Mouse (Mus musculus): Measurements from ENCODE around the gene Vmn1r200. TPM values are rescaled to one million over a fixed set of nuclear protein-coding genes. Genes with fewer than 3 reads are reported as not detected.
"Not testable (repeated sequence)": the region's sequence is repeated elsewhere in the genome, so short reads cannot be mapped to it uniquely, and the experiment has no call there.

The Vmn1r200 gene
- polyA plus RNA-seq (2015; fragmentation: Nextera tagmentation; extraction: Ambion mirVana), result 0.05 TPM in 1 of 2 replicates, not detected in the other

DNA sequence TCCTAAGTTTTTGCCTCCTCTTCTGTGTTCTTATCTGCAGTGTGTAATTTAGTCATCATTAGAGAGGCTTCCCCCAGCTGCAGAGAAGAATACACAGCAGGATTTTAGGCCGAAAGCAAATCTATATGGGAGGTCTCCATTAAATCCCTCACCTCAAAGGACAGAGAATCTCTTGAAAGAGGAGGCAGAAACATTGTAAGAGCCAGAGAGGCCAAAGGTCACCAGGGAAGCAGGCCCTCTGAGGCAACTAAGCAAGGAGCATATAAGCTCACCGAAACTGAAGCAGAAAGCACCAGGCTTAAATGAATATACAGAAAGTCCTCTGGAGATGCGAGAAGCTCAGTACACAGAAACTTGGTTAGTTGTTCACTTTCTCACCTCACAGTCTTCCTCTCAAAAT lies at the start of gene Vmn1r200:
Gene Vmn1r200, plus strand, starts transcription at position 301 of the 400 bp plus-strand sequence.
- WGBS, result 17% methylated on average over 3 of the region's 3 CpGs

DNA sequence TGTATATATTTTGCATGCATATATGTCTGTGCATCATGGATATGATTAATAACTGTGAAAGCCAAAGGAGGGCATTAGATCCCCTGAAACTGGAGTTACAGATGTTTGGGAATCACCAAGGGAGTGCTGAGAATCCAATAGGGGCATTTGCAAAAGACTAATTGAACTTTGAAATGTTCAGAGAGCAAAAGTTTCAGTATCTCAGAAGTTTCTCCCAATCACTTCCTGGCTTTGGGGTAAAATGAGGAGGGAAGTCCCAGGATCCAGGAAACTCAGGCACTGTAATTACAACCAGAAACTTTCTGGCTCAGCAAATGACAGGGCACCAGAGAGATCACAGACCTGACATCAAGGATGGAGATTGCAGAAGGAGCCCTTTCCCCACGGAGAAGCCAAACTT lies 40.1 kb upstream of the Vmn1r200 start, which contains the start of gene Vmn1r198:
Gene Vmn1r198, plus strand, starts transcription at position 301 of the 400 bp plus-strand sequence.
- no peaks in the 10 kb centered on the region for H3K9me3 ChIP-seq
- no peak within 1 kb of the TSS for H3K4me3 ChIP-seq
- H3K4me1 ChIP-seq, result no peaks in the 10 kb centered on the region
- no peak within 1 kb of the TSS for H3K27ac ChIP-seq
- no peak for ATAC-seq (replicated peaks)
- WGBS, result 52% methylated on average over 1 of the region's 1 CpGs
- no peaks in the 10 kb centered on the region for H3K27me3 ChIP-seq (replicated peaks)
- H3K36me3 ChIP-seq (replicated peaks), result no peaks in the 10 kb centered on the region
- H3K4me2 ChIP-seq, result no peak within 1 kb of the TSS
- H3K9ac ChIP-seq, result no peak within 1 kb of the TSS

More for the DNA sequence above, at the start of gene Vmn1r200:
- H3K4me2 ChIP-seq, result no peak within 1 kb of the TSS
- H3K36me3 ChIP-seq (replicated peaks), result no peaks in the 10 kb centered on the region
- no peaks in the 10 kb centered on the region for H3K27me3 ChIP-seq (replicated peaks)
- no peak within 1 kb of the TSS for H3K4me3 ChIP-seq
- no peak for ATAC-seq (replicated peaks)
- no peaks in the 10 kb centered on the region for H3K4me1 ChIP-seq
- H3K9me3 ChIP-seq, result no peaks in the 10 kb centered on the region
- no peak within 1 kb of the TSS for H3K9ac ChIP-seq
- H3K27ac ChIP-seq, result no peak within 1 kb of the TSS

DNA sequence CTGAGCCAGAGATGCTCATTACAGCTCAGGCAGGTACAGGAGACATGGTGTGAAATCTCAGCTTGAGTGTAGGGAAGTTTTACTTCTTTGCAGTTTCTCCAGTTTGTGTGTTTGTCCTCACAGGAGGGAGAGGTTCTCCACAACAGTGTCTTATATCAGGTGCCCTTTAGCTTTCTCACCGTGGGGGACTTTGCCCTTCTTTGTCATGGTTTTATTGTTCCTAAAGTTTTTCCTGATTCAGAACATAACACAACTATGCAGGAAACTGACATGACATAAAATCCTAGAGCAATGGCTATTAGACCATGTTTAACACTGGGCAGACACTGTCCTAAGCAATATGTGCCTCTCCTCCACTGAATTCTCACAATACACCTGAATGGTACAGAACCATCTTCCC lies 39.4 kb upstream of the Vmn1r200 start:
- Histone ChIP-seq H3K4me3 (no peak overlapping the region), H3K4me1 (no peaks in the 10 kb centered on the region), H3K27me3 (replicated peaks) (no peaks in the 10 kb centered on the region), H3K9me3 (no peaks in the 10 kb centered on the region), H3K36me3 (replicated peaks) (no peaks in the 10 kb centered on the region), H3K4me2 (no peak overlapping the region), H3K27ac (no peak overlapping the region), H3K9ac (no peak overlapping the region)
- WGBS, result 82% methylated on average over 1 of the region's 1 CpGs
- ATAC-seq (replicated peaks), result no peak

DNA sequence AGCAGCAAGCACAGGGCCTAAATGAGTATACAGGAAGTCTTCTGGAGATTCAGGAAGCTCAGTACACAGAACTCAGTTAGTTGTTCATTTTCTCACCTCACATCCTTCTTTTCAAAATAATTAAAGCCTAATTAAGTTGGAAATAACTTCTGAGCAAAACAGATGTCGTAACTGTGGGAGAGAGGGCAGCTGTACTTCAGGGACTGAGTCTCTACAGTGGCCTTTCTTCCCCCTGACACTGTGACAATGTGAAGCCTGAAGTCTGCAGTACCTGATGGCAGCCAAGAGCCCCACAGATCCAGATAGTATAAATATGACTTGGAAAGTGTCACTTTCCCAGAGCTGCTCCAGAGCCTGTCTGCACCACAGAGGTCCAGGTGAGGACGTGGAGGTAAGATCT lies 10.7 kb upstream of the Vmn1r200 start, which contains the start of gene Vmn1r199:
Gene Vmn1r199, plus strand, starts transcription at position 301 of the 400 bp plus-strand sequence.
- no peaks in the 10 kb centered on the region for H3K9me3 ChIP-seq
- H3K36me3 ChIP-seq (replicated peaks), result no peaks in the 10 kb centered on the region
- H3K27me3 ChIP-seq (replicated peaks), result no peaks in the 10 kb centered on the region
- H3K4me3 ChIP-seq, result no peak within 1 kb of the TSS
- no peak within 1 kb of the TSS for H3K9ac ChIP-seq
- ATAC-seq (replicated peaks), result no peak
- H3K4me2 ChIP-seq, result no peak within 1 kb of the TSS
- 80% methylated on average over 2 of the region's 2 CpGs for WGBS
- H3K27ac ChIP-seq, result no peak within 1 kb of the TSS
- H3K4me1 ChIP-seq, result no peaks in the 10 kb centered on the region

DNA sequence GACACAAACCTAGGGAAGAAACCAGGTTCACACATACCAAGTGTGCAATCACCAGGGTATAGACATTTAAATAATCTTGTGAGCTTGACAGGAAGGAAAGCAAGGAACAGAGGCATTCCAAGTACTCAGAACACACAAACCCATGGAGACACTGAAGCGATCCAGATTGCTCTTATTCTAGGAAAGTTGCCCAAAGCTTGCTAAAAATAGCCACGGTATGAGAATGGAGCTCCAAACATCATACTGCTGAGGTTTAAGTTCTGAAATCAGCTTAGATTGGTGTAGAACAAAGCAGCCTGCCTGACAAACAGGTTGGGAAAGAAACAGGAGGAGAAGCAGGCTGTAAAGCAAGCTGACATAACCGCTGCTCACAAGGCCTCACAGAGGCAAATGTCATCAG lies 9.0 kb upstream of the Vmn1r200 start:
- ATAC-seq (replicated peaks); H3K4me2 ChIP-seq; H3K9ac ChIP-seq; H3K4me1 ChIP-seq; H3K27me3 ChIP-seq (replicated peaks); H3K4me3 ChIP-seq; H3K36me3 ChIP-seq (replicated peaks); H3K27ac ChIP-seq; H3K9me3 ChIP-seq: not testable (repeated sequence)
- WGBS, result 80% methylated on average over 3 of the region's 3 CpGs

DNA sequence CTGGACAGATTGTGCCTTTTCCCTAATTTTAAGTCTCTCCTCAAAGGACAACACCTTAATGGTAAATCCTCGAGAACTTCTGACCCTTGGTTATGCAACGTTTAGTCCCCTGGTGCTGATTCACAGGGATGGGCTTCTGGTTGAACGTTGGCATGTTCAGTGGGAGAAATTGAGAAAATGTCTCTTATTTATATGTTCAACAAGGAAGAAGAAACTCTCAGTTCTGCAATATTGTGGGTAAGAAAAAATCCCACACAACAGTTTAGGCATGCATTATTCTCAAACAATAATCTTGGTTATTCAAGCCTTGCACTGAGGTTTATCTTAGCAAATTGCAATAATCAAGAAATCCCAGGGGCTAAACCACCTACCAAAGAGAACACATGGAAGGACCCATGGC lies 6.8 kb upstream of the Vmn1r200 start:
- Histone ChIP-seq H3K36me3 (replicated peaks) (no peaks in the 10 kb centered on the region), H3K4me3 (no peak overlapping the region), H3K27ac (no peak overlapping the region), H3K4me2 (no peak overlapping the region), H3K4me1 (no peaks in the 10 kb centered on the region), H3K9me3 (no peaks in the 10 kb centered on the region), H3K27me3 (replicated peaks) (no peaks in the 10 kb centered on the region), H3K9ac (no peak overlapping the region)
- WGBS, result 79% methylated on average over 3 of the region's 3 CpGs
- no peak for ATAC-seq (replicated peaks)

DNA sequence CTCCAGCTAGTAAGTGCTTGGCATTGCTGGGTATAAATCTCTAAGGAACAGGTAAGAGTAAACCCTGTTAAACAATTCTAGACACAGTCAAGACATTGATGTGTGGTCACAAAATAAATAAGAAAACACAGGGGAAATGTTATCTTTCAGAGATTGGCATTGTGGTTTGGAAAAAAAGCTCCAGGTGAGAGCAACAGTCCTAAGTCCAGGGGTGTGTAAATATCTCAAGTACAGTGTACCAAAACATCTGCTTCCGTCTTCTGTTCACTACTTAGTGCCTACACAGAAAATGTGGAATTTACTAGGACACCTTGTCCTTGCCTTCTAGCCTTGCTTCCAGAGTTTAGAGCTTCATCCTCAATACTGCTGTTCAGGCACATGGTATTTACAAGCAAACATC lies 3.1 kb upstream of the Vmn1r200 start:
- Histone ChIP-seq H3K4me2 (no peak overlapping the region), H3K4me3 (no peak overlapping the region), H3K9me3 (no peaks in the 10 kb centered on the region), H3K4me1 (no peaks in the 10 kb centered on the region), H3K9ac (no peak overlapping the region), H3K27me3 (replicated peaks) (no peaks in the 10 kb centered on the region), H3K36me3 (replicated peaks) (no peaks in the 10 kb centered on the region), H3K27ac (no peak overlapping the region)
- WGBS, result 83% methylated on average over 1 of the region's 1 CpGs
- ATAC-seq (replicated peaks), result no peak

DNA sequence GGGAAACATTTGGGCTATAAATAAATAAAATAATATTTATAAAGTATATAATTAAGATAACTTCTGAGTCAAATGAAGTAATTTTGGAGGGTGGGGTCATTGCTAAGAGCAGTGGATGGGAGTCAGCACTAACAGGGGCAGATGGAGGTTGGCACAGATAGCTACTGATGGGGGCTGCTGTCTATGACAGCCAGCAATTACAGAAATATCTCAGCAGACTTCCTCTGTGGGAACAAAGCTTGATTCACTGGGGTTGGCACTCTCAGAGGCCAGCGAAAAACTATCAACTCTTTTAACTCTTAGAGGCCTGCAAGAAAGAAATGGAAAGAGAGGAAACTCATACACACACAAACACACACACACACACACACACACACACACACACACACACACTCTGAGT lies 12.8 kb downstream of the Vmn1r200 start:
- ATAC-seq (replicated peaks), result no peak
- H3K9ac ChIP-seq, result no peak overlapping the region
- 0 out of 2 replicates have a peak, but pooled peaks cover 7% of the 10 kb centered on the region for H3K9me3 ChIP-seq
- H3K4me1 ChIP-seq, result no peaks in the 10 kb centered on the region
- H3K27ac ChIP-seq, result no peak overlapping the region
- 81% methylated on average over 1 of the region's 1 CpGs for WGBS
- no peak overlapping the region for H3K4me3 ChIP-seq
- H3K36me3 ChIP-seq (replicated peaks), result no peaks in the 10 kb centered on the region
- no peaks in the 10 kb centered on the region for H3K27me3 ChIP-seq (replicated peaks)
- no peak overlapping the region for H3K4me2 ChIP-seq

Other genes starting within 250 kb of the Vmn1r200 start
- not detected in 2 replicates for gene Vmn1r191, start 206.4 kb upstream of the Vmn1r200 start, polyA plus RNA-seq (2015; fragmentation: Nextera tagmentation; extraction: Ambion mirVana)
- not detected in 2 replicates for gene Vmn1r192, start 199.2 kb upstream of the Vmn1r200 start, polyA plus RNA-seq (2015; fragmentation: Nextera tagmentation; extraction: Ambion mirVana)
- not detected in 2 replicates for gene Vmn1r193, start 167.2 kb upstream of the Vmn1r200 start, polyA plus RNA-seq (2015; fragmentation: Nextera tagmentation; extraction: Ambion mirVana)
- gene Vmn1r194, start 146.2 kb upstream of the Vmn1r200 start, polyA plus RNA-seq (2015; fragmentation: Nextera tagmentation; extraction: Ambion mirVana), result not detected in 2 replicates
- gene Vmn1r195, start 119.9 kb upstream of the Vmn1r200 start, polyA plus RNA-seq (2015; fragmentation: Nextera tagmentation; extraction: Ambion mirVana), result not detected in 2 replicates
- not detected in 2 replicates for gene Vmn1r196, start 100.5 kb upstream of the Vmn1r200 start, polyA plus RNA-seq (2015; fragmentation: Nextera tagmentation; extraction: Ambion mirVana)
- gene Vmn1r197, start 65.8 kb upstream of the Vmn1r200 start, polyA plus RNA-seq (2015; fragmentation: Nextera tagmentation; extraction: Ambion mirVana), result not detected in 2 replicates
- not detected in 2 replicates for gene Vmn1r198, start 40.0 kb upstream of the Vmn1r200 start, polyA plus RNA-seq (2015; fragmentation: Nextera tagmentation; extraction: Ambion mirVana)
- not detected in 2 replicates for gene Vmn1r199, start 10.6 kb upstream of the Vmn1r200 start, polyA plus RNA-seq (2015; fragmentation: Nextera tagmentation; extraction: Ambion mirVana)
- gene Vmn1r201, start 81.5 kb downstream of the Vmn1r200 start, polyA plus RNA-seq (2015; fragmentation: Nextera tagmentation; extraction: Ambion mirVana), result not detected in 2 replicates
- gene Vmn1r202, start 115.0 kb downstream of the Vmn1r200 start, polyA plus RNA-seq (2015; fragmentation: Nextera tagmentation; extraction: Ambion mirVana), result 0.03 TPM in 1 of 2 replicates, not detected in the other
- gene Vmn1r203, start 127.7 kb downstream of the Vmn1r200 start, polyA plus RNA-seq (2015; fragmentation: Nextera tagmentation; extraction: Ambion mirVana), result not detected in 2 replicates
- gene Vmn1r204, start 162.8 kb downstream of the Vmn1r200 start, polyA plus RNA-seq (2015; fragmentation: Nextera tagmentation; extraction: Ambion mirVana), result not detected in 2 replicates
- not detected in 2 replicates for gene Vmn1r205, start 202.6 kb downstream of the Vmn1r200 start, polyA plus RNA-seq (2015; fragmentation: Nextera tagmentation; extraction: Ambion mirVana)
- gene Vmn1r206, start 233.9 kb downstream of the Vmn1r200 start, polyA plus RNA-seq (2015; fragmentation: Nextera tagmentation; extraction: Ambion mirVana), result not detected in 2 replicates

Data from midbrain, embryonic 15.5 days (tissue).